Mouse (Mus musculus) intestine, postnatal 0 days (tissue): ENCODE measurements at regions not wholly inside any gene's neighbourhood (a gene's known extent, or its start where the extent isn't known, plus 50 kb on each side); places are given as distances from the start of the nearest gene placed in this dataset.

Experiments
- ATAC-seq: fragments of 200-750 bp; cut with Nextera tagmentation; 2 replicates; pipeline ENCODE4 v1.8.0; 2017; ENCODE audit warnings: mild to moderate bottlenecking, moderate TSS enrichment, moderate library complexity
- H3K27ac ChIP-seq: fragments of 300-500 bp; sonication (generic); 2 replicates; pipeline ENCODE4 v1.5.1; 2014; ENCODE audit warnings: mild to moderate bottlenecking, low read depth, low read length, moderate library complexity
- H3K27me3 ChIP-seq: fragments of 300-500 bp; sonication (generic); replicated peaks from 2 replicates; pipeline ENCODE4 v1.6.1; 2014; ENCODE audit warnings: low read length, mixed read lengths; ENCODE audit not compliant: control insufficient read depth, insufficient read depth
- H3K36me3 ChIP-seq: fragments of 300-500 bp; sonication (generic); 2 replicates; pipeline ENCODE4 v1.6.1; 2014; ENCODE audit warnings: mild to moderate bottlenecking, moderate library complexity; ENCODE audit not compliant: control insufficient read depth, insufficient read depth
- H3K4me1 ChIP-seq: fragments of 300-500 bp; sonication (generic); replicated peaks from 2 replicates; pipeline ENCODE4 v1.6.1; 2014; ENCODE audit warnings: antibody characterized with exemption, low read length, mixed read lengths; ENCODE audit not compliant: control insufficient read depth, insufficient read depth
- H3K4me2 ChIP-seq: fragments of 300-500 bp; sonication (generic); replicated peaks from 2 replicates; pipeline ENCODE4 v1.6.1; 2014; ENCODE audit warnings: low read depth, mild to moderate bottlenecking, moderate library complexity
- H3K4me3 ChIP-seq: fragments of 300-500 bp; sonication (generic); 2 replicates; pipeline ENCODE4 v1.5.1; 2014; ENCODE audit warnings: low read depth, low read length
- H3K9ac ChIP-seq: fragments of 300-500 bp; sonication (generic); 2 replicates; pipeline ENCODE4 v1.6.1; 2014; ENCODE audit warnings: mild to moderate bottlenecking, low read depth, low read length
- H3K9me3 ChIP-seq: fragments of 300-500 bp; sonication (generic); 2 replicates; pipeline ENCODE4 v1.6.1; 2016; ENCODE audit warnings: mixed run types; ENCODE audit not compliant: control insufficient read depth
- CTCF ChIP-seq: sonication (generic); IDR thresholded peaks from 2 replicates; pipeline ENCODE4 v1.5.1; 2016; ENCODE audit warnings: low read depth, mild to moderate bottlenecking, control low read depth, antibody characterized with exemption, moderate library complexity
- WGBS: fragments of 180-500 bp; shearing (Covaris S2); extraction: QIAGEN DNeasy Blood & Tissue Kit; methylation state at CpG from one replicate; pipeline ENCODE4 v1.1.7; 2014; 5-methylcytosine and 5-hydroxymethylcytosine counted together

- no peaks in the 10 kb centered on the region for H3K27me3 ChIP-seq
- H3K9ac ChIP-seq = no peak overlapping the region
- no peak for ATAC-seq
- H3K4me1 ChIP-seq = no peaks in the 10 kb centered on the region
- no peak overlapping the region for H3K4me3 ChIP-seq
- no peaks in the 10 kb centered on the region for H3K9me3 ChIP-seq
- WGBS = 50% methylated on average over 5 of the region's 5 CpGs
- no peaks in the 10 kb centered on the region for H3K36me3 ChIP-seq
- no peak overlapping the region for H3K27ac ChIP-seq
- TF ChIP-seq CTCF = no peak
- no peak overlapping the region for H3K4me2 ChIP-seq
Measured at GRCm38 (mm10) chr7:82993136-82993535, 126.0 kb downstream of the Mex3b start.

DNA sequence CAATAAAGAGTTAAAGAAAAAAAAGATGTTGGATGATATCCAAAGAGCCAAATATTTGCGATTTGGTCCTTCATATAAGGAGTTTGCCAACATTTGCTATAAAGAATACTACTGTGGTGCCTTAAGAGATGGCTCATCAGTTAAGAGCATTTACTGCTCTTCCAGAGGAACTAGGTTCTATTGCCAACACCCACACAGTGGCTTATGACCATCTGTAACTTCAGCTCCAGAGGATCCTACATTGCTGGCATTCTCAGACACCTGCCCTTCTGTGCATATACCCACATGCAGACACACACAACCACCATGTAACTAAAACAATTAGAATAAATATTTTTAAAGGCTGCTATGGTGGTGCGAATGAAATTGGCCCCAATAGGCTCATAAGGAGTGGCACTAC, 131.7 kb downstream of the Mex3b start:
- no peak for TF ChIP-seq CTCF
- WGBS = 77% methylated on average over 2 of the region's 2 CpGs
- Histone ChIP-seq H3K27me3 (no peaks in the 10 kb centered on the region), H3K4me2 (no peak overlapping the region), H3K9ac (no peak overlapping the region), H3K36me3 (no peaks in the 10 kb centered on the region), H3K9me3 (no peaks in the 10 kb centered on the region), H3K27ac (no peak overlapping the region), H3K4me3 (no peak overlapping the region), H3K4me1 (no peaks in the 10 kb centered on the region)
- ATAC-seq = no peak

DNA sequence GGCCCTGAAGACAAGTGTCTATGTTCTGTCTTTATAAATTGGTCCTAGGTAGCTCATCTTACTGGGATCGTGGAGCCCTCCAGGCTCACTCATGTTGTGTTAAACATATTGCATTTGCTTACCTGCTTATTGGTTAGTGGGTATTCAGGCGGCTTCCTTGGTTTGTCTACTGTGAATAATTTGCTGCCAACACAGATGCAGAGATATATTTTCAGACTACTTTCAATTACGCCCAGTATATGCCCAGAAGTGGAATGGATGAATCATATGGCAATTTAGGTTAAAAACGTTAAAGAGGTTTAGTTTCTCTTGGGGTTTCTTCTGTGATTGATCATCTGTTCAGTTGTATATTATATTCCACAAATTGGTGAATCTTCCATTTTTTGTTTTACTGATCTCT, 140.4 kb downstream of the Mex3b start:
- H3K36me3 ChIP-seq = no peaks in the 10 kb centered on the region
- no peaks in the 10 kb centered on the region for H3K4me1 ChIP-seq
- TF ChIP-seq CTCF = no peak
- ATAC-seq = no peak
- H3K9me3 ChIP-seq = no peaks in the 10 kb centered on the region
- H3K4me2 ChIP-seq = no peak overlapping the region
- H3K27ac ChIP-seq = no peak overlapping the region
- H3K4me3 ChIP-seq = no peak overlapping the region
- 86% methylated on average over 4 of the region's 4 CpGs for WGBS
- H3K27me3 ChIP-seq = no peaks in the 10 kb centered on the region
- H3K9ac ChIP-seq = no peak overlapping the region

DNA sequence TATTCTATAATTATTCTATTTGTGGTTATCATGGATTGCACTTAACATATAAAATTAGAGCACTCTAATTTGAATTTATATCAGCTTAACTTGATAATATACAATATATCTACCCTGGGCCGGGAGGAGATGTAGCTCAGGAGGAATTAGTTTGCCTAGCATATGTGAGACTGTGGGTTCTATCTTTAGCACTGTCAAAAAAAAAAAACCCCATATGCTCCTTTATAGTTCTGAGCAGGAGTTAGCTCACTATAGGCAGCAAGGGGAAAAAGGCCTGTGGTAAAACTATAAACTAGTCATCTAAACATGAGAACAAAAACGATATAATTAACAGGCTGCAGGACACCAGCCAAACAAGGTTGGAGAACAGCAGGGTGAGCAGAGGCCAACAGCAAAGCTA, 145.0 kb downstream of the Mex3b start:
- no peaks in the 10 kb centered on the region for H3K36me3 ChIP-seq
- no peaks in the 10 kb centered on the region for H3K9me3 ChIP-seq
- H3K4me2 ChIP-seq = no peak overlapping the region
- WGBS = 71% methylated on average over 2 of the region's 2 CpGs
- no peak overlapping the region for H3K4me3 ChIP-seq
- H3K27ac ChIP-seq = no peak overlapping the region
- no peaks in the 10 kb centered on the region for H3K27me3 ChIP-seq
- H3K9ac ChIP-seq = no peak overlapping the region
- H3K4me1 ChIP-seq = no peaks in the 10 kb centered on the region
- no peak for TF ChIP-seq CTCF
- no peak for ATAC-seq

- H3K4me3 ChIP-seq = no peak overlapping the region
- H3K27ac ChIP-seq = no peak overlapping the region
- H3K4me1 ChIP-seq = no peaks in the 10 kb centered on the region
- TF ChIP-seq CTCF = no peak
- no peak overlapping the region for H3K4me2 ChIP-seq
- no peaks in the 10 kb centered on the region for H3K27me3 ChIP-seq
- ATAC-seq = no peak
- WGBS = 70% methylated on average over 7 of the region's 7 CpGs
- H3K9ac ChIP-seq = no peak overlapping the region
- no peaks in the 10 kb centered on the region for H3K9me3 ChIP-seq
- no peaks in the 10 kb centered on the region for H3K36me3 ChIP-seq
Measured at GRCm38 (mm10) chr7:83014725-83015690, 147.9 kb downstream of the Mex3b start.

- no peak overlapping the region for H3K4me3 ChIP-seq
- H3K4me1 ChIP-seq = no peaks in the 10 kb centered on the region
- H3K4me2 ChIP-seq = no peak overlapping the region
- H3K27me3 ChIP-seq = no peaks in the 10 kb centered on the region
- 58% methylated on average over 4 of the region's 4 CpGs for WGBS
- H3K9me3 ChIP-seq = no peaks in the 10 kb centered on the region
- no peak for ATAC-seq
- H3K27ac ChIP-seq = no peak overlapping the region
- TF ChIP-seq CTCF = no peak
- H3K9ac ChIP-seq = no peak overlapping the region
- no peaks in the 10 kb centered on the region for H3K36me3 ChIP-seq
Measured at GRCm38 (mm10) chr7:83015756-83016155, 148.6 kb downstream of the Mex3b start.
